Mouse (Mus musculus) olfactory bulb, adult 2 months (tissue): ENCODE measurements at regions not wholly inside any gene's neighbourhood (a gene's known extent, or its start where the extent isn't known, plus 50 kb on each side); places are given as distances from the start of the nearest gene placed in this dataset.
"Not testable (repeated sequence)": the region's sequence is repeated elsewhere in the genome, so short reads cannot be mapped to it uniquely, and the experiment has no call there.

Experiments
- H3K27ac ChIP-seq: fragments of 200-500 bp; 2 replicates; pipeline ENCODE4 v1.5.1; 2012; ENCODE audit warnings: low read depth, low read length; ENCODE audit not compliant: insufficient read depth
- H3K4me1 ChIP-seq: fragments of 200-500 bp; 2 replicates; pipeline ENCODE4 v1.6.1; 2012; ENCODE audit warnings: low read length; ENCODE audit not compliant: control insufficient read depth, insufficient read depth
- H3K4me3 ChIP-seq: fragments of 200-500 bp; 2 replicates; pipeline ENCODE4 v1.5.1; 2012; ENCODE audit warnings: mild to moderate bottlenecking, low read depth, low read length, moderate library complexity; ENCODE audit not compliant: insufficient read depth
- CTCF ChIP-seq: fragments of 200-500 bp; IDR thresholded peaks from 2 replicates; pipeline ENCODE4 v1.5.1; 2012; ENCODE audit warnings: low read depth, mild to moderate bottlenecking, low read length, moderate library complexity; ENCODE audit not compliant: insufficient read depth
- POLR2A ChIP-seq: fragments of 200-500 bp; IDR thresholded peaks from 2 replicates; pipeline ENCODE4 v1.6.1; 2012; ENCODE audit warnings: mild to moderate bottlenecking, low read depth, low read length, moderate library complexity; ENCODE audit not compliant: insufficient read depth
- WGBS: fragments of 180-500 bp; shearing (Covaris S2); methylation state at CpG from one replicate; pipeline ENCODE4 v1.1.7; 2018; 5-methylcytosine and 5-hydroxymethylcytosine counted together

- Histone ChIP-seq H3K27ac (no peak overlapping the region), H3K4me3 (no peak overlapping the region), H3K4me1 (no peaks in the 10 kb centered on the region)
- 47% methylated on average over 6 of the region's 6 CpGs for WGBS
- TF ChIP-seq POLR2A (no peak), CTCF (no peak)
These were observed 53.4 kb upstream of the Castor2 start for GRCm38 (mm10) chr5:134046086-134046485.

GRCm38 (mm10) chr5:134042938-134043337, 56.6 kb upstream of the Castor2 start:
- H3K4me3 ChIP-seq, H3K27ac ChIP-seq, H3K4me1 ChIP-seq: not testable (repeated sequence)
- 86% methylated on average over 2 of the region's 2 CpGs for WGBS

DNA sequence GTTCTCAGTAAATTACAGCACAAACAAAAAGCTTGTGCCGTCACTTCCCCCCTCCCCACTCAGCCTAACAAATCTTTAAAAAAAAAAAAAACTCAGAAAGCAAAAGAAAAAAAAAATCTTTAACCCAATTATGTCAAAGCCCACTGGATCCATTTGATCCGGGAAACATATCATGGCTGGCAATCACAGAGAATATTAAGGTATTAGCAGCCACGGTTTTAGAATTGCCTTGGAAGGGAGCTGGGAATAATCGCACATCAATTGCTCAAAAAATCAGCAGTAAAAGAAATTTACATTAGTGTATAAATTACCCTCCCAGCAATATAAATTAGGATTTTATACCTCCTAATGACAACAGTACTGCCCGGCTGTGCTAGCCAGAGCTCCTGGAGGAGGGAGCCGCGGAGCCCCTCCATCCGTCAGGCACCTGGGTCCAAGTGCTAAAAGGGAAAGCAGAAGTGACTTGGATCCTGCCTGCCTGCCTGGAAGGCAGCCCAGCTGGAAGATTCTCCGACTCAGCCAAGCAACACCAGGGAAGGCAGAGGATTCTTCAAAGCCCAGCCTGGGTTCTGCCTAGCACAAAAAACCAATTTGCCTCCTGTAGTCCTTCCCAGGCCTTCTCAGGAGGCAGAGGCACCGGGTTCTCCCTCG, 72.1 kb upstream of the Castor2 start:
- WGBS, result 22% methylated on average over 11 of the region's 11 CpGs
- Histone ChIP-seq H3K27ac (no peak overlapping the region), H3K4me3 (no peak overlapping the region)

DNA sequence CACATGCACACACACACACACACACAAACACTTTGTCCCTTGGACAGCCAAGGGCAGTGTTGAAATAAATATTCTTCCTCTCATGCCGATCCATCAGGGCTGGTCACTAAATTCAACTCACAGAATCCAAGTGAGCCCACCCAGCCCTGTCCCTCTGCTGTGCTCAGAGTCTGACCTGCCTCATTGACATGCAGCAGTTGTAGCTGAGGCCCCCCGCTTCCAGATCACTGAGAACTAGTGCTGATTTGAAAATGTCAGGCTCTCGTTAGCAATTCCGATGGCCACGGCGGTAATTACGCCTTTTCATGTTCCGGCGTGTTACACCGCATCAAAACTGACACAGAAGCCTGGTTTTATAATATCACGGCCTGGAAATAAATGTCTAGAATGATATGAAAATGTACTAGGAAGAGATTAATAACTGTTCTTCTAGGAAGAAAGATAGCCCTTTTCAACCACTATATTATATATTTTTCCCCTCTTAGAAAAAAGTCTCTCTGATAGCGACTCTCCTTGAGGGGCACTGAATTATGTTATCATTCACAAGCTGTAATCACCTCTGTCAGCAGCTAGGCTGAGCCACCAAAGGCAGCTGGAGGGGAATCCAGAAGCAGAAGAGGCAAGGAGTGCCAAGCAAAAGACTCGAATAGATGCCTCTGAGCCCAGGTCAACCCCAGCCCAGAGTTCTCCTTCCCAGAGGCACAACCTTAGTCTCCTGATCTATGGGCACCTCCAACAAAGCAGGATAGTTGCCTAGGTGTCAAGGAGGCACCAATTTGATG, 79.7 kb upstream of the Castor2 start:
- H3K27ac ChIP-seq, result no peak overlapping the region
- TF ChIP-seq POLR2A (no peak), CTCF (no peak)
- WGBS, result 50% methylated on average over 13 of the region's 13 CpGs
- no peak overlapping the region for H3K4me3 ChIP-seq
- peaks cover 3% of the 10 kb centered on the region; the same call in 1 of the 2 replicates for H3K4me1 ChIP-seq

More for the DNA sequence above, 72.1 kb upstream of the Castor2 start:
- TF ChIP-seq POLR2A, result no peak
- no peak for TF ChIP-seq CTCF
- peaks cover 6% of the 10 kb centered on the region; the same call in 1 of the 2 replicates for H3K4me1 ChIP-seq

DNA sequence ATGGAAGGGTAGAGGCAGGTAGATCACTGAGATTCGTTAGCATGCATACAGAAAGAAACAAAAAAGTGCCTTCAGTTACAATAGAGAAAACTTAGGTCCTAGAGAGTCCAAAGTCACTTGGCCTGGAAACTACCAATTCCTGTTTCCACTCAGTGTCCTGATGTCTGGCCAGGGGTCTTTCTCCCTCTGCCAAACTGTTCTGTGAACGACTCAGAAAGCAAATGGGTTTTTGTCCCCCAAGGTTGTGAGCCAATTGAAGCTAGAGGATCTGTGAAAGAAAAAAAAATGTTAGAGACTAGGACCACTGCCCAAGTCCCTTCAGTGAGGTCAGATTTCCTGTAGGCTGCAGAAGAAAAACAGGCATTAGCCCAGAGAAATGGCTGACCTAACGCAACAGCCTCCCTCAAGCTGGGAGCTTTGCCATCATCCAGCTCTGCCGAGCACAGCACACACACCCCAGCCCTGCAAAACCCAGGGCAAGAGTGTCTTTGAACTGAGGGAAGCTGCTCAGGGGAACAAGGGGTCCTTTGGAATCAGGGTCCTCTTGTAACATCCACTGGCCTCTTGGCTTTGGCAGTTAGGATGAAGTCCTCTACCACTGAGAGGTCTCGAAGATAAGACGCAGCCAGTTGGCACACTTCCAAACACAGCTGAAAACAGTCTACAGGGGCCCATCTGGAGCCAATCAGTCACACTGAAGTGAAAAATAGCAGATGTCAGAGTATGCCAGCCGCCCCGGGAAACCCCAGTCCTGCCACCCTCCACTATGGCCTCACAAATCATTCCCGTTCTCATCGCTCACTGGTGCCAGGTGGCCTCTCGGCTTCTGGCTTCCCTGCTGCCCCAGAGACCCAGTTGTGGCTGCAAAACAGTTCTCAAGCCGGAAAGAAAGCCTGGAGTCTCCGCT, 85.0 kb upstream of the Castor2 start:
- H3K4me3 ChIP-seq, result no peak overlapping the region
- no peaks in the 10 kb centered on the region; the same call in 1 of the 2 replicates for H3K4me1 ChIP-seq
- no peak overlapping the region for H3K27ac ChIP-seq
- 51% methylated on average over 13 of the region's 13 CpGs for WGBS
- TF ChIP-seq CTCF (no peak), POLR2A (no peak)

DNA sequence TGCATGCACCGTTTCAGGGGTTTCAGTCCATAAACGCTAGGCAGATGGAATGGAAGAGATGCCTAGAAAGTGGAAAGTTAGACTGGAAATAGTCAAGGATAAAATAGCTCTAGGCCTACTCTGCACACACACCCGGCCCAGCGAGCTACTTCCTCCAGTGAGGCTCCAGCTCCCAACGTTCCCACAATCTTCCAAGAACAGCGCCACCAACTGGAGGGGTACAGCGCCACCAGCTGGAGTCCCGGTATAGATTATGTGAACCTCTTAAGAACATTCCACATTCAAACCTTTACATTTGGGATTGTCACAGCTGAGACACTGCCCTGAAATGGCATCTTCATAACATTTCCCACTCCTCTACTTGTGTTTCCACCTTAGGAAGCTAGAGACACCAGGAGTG, 86.3 kb upstream of the Castor2 start:
- no peak overlapping the region for H3K27ac ChIP-seq
- 89% methylated on average over 8 of the region's 8 CpGs for WGBS
- TF ChIP-seq CTCF (no peak), POLR2A (no peak)
- no peaks in the 10 kb centered on the region; the same call in 1 of the 2 replicates for H3K4me1 ChIP-seq
- H3K4me3 ChIP-seq, result no peak overlapping the region

DNA sequence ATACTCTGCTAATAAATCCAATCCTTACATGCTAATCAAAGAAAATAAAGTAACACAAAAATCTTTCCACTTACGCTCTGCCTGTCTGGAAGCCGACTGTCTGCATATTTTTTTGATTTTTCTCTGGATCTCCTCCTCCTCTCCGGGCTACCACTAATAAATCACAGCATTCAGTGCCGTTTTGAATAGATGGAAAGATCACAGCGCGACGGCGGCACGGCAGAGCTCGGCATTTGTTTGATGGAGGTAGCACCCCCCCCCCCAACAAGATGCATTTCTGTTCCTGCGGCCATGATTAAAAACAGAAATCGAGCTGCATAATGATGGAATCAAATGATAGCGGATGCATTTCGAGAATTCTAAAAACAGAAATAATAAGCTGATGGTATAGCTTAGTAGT, 89.7 kb upstream of the Castor2 start:
- no peak overlapping the region for H3K27ac ChIP-seq
- WGBS, result 81% methylated on average over 14 of the region's 14 CpGs
- TF ChIP-seq POLR2A, result no peak
- TF ChIP-seq CTCF, result no peak
- H3K4me1 ChIP-seq, result peaks cover 3% of the 10 kb centered on the region; the same call in 1 of the 2 replicates
- H3K4me3 ChIP-seq, result no peak overlapping the region

- Histone ChIP-seq H3K27ac (no peak overlapping the region), H3K4me1 (peaks cover 3% of the 10 kb centered on the region; the same call in 1 of the 2 replicates), H3K4me3 (no peak overlapping the region)
- WGBS, result 22% methylated on average over 3 of the region's 3 CpGs
- TF ChIP-seq POLR2A, result no peak
These were observed 92.3 kb upstream of the Castor2 start for GRCm38 (mm10) chr5:134007127-134007771.

DNA sequence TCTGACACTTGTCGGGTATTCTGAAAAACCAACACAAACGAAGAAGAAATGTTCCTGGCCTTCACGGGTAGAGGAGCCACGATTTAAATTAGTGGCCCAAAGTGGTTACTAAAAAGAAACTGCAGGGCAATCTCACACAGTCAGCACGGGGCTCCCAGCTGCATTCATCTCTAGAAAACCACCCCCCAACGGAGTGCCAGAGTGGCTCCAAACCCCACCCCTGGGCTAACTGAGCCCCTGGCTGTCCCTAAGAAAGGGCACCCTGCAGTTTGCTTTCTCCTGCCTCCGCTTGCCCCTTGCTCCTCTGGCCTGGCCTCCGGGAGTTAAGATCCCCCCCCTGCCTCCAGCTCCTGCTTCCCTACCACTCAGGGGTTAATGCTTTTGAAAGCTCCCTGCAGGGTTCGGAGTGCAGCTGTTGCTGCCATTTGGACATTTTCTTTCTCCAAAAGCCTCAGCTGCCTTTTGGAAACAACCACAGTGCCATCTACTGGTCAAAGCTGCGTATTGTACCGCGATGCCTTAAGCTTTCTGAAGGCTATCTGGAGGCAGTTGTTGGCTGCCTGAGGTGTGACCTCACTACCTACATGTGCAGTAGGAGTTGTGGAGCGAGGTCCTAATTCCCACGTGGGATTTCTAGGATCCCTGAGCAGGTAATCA, 92.9 kb upstream of the Castor2 start:
- Histone ChIP-seq H3K4me3 (peak overlapping the region; percentile 20), H3K27ac (no peak overlapping the region), H3K4me1 (peaks cover 3% of the 10 kb centered on the region; the same call in 1 of the 2 replicates)
- peak; percentile 47 for TF ChIP-seq CTCF
- no peak for TF ChIP-seq POLR2A
- 7% methylated on average over 14 of the region's 14 CpGs for WGBS
